Mouse (Mus musculus) ZHBTc4 (cell line): ENCODE data around the gene Gm45233.
A peak's percentile ranks its signal among the peaks of the same experiment; 100 is the strongest.

ENCODE experiments used
- DNase-seq: peaks from one replicate; pipeline ENCODE4 v3.0.0-alpha.2; 2011; ENCODE audit warnings: low read depth, low spot score

The Gm45233 gene

DNA sequence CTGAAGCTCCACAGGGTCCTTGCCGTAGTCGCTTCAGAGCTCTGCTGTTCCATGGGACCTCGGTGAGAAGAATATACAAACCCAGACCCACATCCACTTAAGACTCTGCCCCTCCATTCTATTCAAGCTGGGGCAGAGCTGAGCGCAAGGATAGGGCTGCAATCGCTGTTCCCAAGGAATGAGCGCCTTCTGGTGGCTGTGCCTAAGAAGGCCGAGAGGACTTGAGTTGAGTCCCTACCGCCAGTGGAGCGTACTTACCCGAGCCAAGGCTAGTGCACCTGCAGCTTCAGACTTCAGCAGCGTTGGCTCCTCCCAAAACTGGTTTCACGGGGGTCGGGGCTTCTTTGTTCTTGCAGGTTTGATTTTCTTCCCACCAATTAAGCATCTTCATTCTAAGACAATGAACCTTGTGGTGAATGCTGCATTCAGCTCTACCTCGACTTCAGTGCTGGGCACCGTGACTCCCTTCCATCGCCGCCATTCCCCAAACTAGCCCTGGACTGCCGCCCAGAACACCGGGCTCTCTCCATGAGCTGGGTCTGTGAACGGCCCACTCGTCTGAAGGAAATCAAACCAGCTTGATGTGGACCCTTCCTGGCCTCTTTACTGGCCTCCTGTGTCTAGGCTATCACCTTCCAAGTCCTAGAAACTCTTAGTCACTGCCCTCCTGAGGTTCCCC is 51.6 kb downstream of the Gm45233 start:
- peak; percentile 88 for DNase-seq

DNA sequence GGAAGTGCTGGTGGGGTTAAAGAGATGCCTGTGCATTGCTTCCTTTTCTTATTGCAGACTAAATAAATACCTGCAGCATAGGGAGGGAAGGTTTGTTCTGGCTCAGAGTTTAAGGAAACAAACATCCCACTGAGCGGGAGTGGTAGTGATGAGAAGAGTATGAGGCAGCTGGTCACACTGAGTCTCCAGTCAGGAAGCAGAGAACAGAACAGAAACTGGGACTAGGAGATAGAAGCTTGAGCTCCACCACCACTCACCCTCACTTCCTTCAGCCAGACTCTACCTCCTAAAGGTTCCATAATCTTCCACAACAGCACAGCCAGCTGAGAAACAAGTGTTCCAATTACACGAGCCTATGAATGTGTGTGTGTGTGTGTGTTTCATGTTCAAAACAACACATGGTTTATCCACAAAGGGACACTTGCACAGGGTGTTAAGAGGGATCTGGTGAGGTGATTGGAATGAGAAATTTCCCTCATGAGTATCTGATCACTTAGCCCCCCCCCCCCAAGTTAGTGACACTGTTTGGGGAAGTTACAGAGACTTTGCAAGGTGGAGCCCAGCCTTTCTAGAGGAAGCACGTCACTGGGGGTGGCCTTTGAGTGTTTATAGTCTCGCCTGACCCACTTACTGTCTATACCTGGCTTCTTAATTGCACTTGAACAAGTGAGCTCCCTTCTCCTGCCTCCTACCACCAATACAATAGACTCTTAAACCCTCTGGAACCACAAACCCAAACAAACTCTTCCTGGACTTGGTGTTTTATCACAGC is 68.0 kb downstream of the Gm45233 start:
- no peak for DNase-seq

- no peak for DNase-seq
Observed at GRCm38 (mm10) chr7:43512519-43512918, 68.6 kb downstream of the Gm45233 start.
